Mouse (Mus musculus) olfactory bulb, adult 2 months (tissue): ENCODE measurements around the gene Sec24a.

Source experiments
- CTCF ChIP-seq: fragments of 200-500 bp; IDR thresholded peaks from 2 replicates; pipeline ENCODE4 v1.5.1; 2012; ENCODE audit warnings: low read depth, mild to moderate bottlenecking, low read length, moderate library complexity; ENCODE audit not compliant: insufficient read depth
- POLR2A ChIP-seq: fragments of 200-500 bp; IDR thresholded peaks from 2 replicates; pipeline ENCODE4 v1.6.1; 2012; ENCODE audit warnings: mild to moderate bottlenecking, low read depth, low read length, moderate library complexity; ENCODE audit not compliant: insufficient read depth

DNA sequence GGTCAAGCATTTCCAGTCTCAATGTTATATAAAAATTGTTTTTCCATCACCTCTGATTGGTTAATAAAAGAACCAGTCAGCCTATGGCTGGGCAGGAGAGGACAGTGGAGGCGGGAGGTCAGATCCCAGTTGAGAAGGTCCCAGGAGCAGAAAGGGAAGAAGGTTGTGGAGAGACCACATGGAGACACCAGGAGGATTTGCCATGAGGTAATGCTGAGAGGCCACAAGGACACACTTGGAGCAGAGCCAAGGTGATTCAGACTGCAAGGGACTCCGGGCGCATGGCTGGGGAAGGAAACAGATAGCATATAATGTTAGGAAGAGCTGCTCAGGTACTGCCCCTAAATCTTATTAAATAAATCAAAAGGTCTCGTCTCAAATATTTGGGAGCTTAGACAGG is 32.8 kb upstream of the Sec24a start:
- no peak for TF ChIP-seq CTCF
- no peak for TF ChIP-seq POLR2A
